In genomic region chr13:75384631-75385340, GRCm38 (mm10) we compare ENCODE assay signal across 23 mouse cellular contexts.
"Had no signal": no experiment of that assay in that cellular context is flagged by ENCODE, and none has a peak within 500 bp of the region (broad histone marks: within the 10 kb centered on the region; RNA-seq: fewer than 3 reads in every experiment).

No protein-coding gene starts in this region.

- H3K4me2 ChIP-seq: kidney, embryonic 15.5 days; limb, embryonic 13.5 days; liver, embryonic 13.5 days; midbrain, embryonic 13.5 days; neural tube, embryonic 13.5 days had no signal

- H3K9me3 ChIP-seq: kidney, embryonic 15.5 days; limb, embryonic 10.5 days; limb, embryonic 13.5 days; liver, embryonic 13.5 days; megakaryocyte, embryonic 14.5 days; midbrain, embryonic 10.5 days; midbrain, embryonic 13.5 days; neural tube, embryonic 13.5 days had no signal

- H3K9ac ChIP-seq: kidney, embryonic 15.5 days; limb, embryonic 13.5 days; liver, embryonic 13.5 days; midbrain, embryonic 13.5 days; neural tube, embryonic 13.5 days had no signal

- H3K4me3 ChIP-seq: kidney, embryonic 15.5 days; layer of hippocampus, adult 2 months; limb, embryonic 10.5 days; limb, embryonic 13.5 days; liver, embryonic 13.5 days; megakaryocyte, embryonic 14.5 days; midbrain, embryonic 10.5 days; midbrain, embryonic 13.5 days; myocyte; neural tube, embryonic 13.5 days had no signal

- H3K27me3 ChIP-seq: kidney, embryonic 15.5 days; limb, embryonic 13.5 days; liver, embryonic 13.5 days; megakaryocyte, embryonic 14.5 days; midbrain, embryonic 13.5 days; neural tube, embryonic 13.5 days had no signal

- H3K4me1 ChIP-seq: kidney, embryonic 15.5 days; limb, embryonic 10.5 days; limb, embryonic 13.5 days; midbrain, embryonic 10.5 days; midbrain, embryonic 13.5 days; neural tube, embryonic 13.5 days had no signal

- DNase-seq: kidney, adult 18-20 months; kidney, postnatal 14 days; layer of hippocampus, adult 9-11 months; liver, embryonic 13.5 days; lung, adult 2 months; lung, postnatal 14 days; retina, postnatal 1 day; right cerebral cortex, postnatal 25 days; thymus, adult 2 months; thymus, postnatal 14 days; thymus, postnatal 4 days had no signal

- H3K27ac ChIP-seq: kidney, embryonic 15.5 days; layer of hippocampus, adult 2 months; limb, embryonic 10.5 days; limb, embryonic 13.5 days; liver, embryonic 13.5 days; midbrain, embryonic 10.5 days; midbrain, embryonic 13.5 days; neural tube, embryonic 13.5 days had no signal

- ATAC-seq: inflammation-experienced regulatory T-cells, adult 6 months; intestine, embryonic 16.5 days; midbrain, embryonic 13.5 days; midbrain, embryonic 16.5 days had no signal

- H3K36me3 ChIP-seq: kidney, embryonic 15.5 days; limb, embryonic 10.5 days; limb, embryonic 13.5 days; liver, embryonic 13.5 days; midbrain, embryonic 10.5 days; midbrain, embryonic 13.5 days; neural tube, embryonic 13.5 days had no signal
